Mouse (Mus musculus) retina, embryonic 14.5 days (tissue): ENCODE measurements around the gene S100a11.

Source experiments
- DNase-seq: peaks from one replicate; pipeline ENCODE4 v3.0.0-alpha.2; 2015; ENCODE audit warnings: low spot score

The S100a11 gene

GRCm38 (mm10) chr3:93557471-93557870 lies 37.2 kb downstream of the S100a11 start:
- DNase-seq = no peak

- no peak for DNase-seq
Measured at GRCm38 (mm10) chr3:93559961-93560360, 39.7 kb downstream of the S100a11 start.

GRCm38 (mm10) chr3:93562372-93562771 lies 42.1 kb downstream of the S100a11 start:
- DNase-seq = no peak

GRCm38 (mm10) chr3:93563216-93563615 lies 42.9 kb downstream of the S100a11 start:
- DNase-seq = no peak

DNA sequence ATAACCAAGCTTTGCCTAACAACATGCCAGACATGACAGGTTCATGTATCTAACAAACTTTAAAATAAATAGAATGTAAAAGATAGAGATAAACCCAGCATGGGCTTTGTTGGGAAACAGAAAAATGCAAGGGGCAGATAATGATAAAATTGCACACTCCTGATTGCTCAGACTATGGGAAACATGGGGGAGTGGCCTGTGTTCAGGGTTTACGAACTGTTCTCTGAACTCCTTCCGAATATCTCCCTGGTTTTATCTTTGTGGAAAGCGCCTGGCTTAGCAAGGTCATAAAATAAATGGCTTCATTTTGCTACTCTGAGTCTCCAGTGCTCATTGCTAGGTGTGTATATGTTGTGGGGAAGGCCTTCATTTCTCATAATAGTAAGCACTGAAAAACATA lies 46.6 kb downstream of the S100a11 start:
- no peak for DNase-seq

- DNase-seq = no peak
Measured at GRCm38 (mm10) chr3:93567721-93568120, 47.4 kb downstream of the S100a11 start.

GRCm38 (mm10) chr3:93568428-93569040 lies 48.2 kb downstream of the S100a11 start:
- DNase-seq = no peak

- no peak for DNase-seq
Measured at GRCm38 (mm10) chr3:93569046-93569445, 48.8 kb downstream of the S100a11 start.

GRCm38 (mm10) chr3:93572058-93572791 lies 51.9 kb downstream of the S100a11 start:
- no peak for DNase-seq
